Mouse (Mus musculus): ENCODE results near the gene Obscn. TPM values are rescaled to one million over a fixed set of nuclear protein-coding genes. Genes with fewer than 3 reads are reported as not detected.

Obscn gene
- total RNA-seq, 1 experiment from 2014 or later = 1.0 TPM

Small RNA genes lying within 50 kb of the gene (microRNA-seq; reads per million reads assigned to microRNA genes)
- 0 to 0.36 reads per million in 2 experiments for gene Gm44313

Other genes with a start within 250 kb of the Obscn start
- gene Zfp39, start 232.2 kb downstream of the Obscn start, total RNA-seq (2021) = 4.9 and 6.3 TPM in 2 replicates
- not detected in 2 replicates for gene Btnl10, start 218.5 kb downstream of the Obscn start, total RNA-seq (2021)
- 154 and 161 TPM in 2 replicates for gene Rnf187, start 197.5 kb downstream of the Obscn start, total RNA-seq (2021)
- gene Hist3h2ba, start 187.5 kb downstream of the Obscn start, total RNA-seq (2021) = 8.5 and 9.6 TPM in 2 replicates
- gene Hist3h2a, start 181.7 kb downstream of the Obscn start, total RNA-seq (2021) = 21.2 and 25.6 TPM in 2 replicates
- gene Trim17, start 181.7 kb downstream of the Obscn start, total RNA-seq (2021) = 0.21 TPM in 1 of 2 replicates, not detected in the other
- 30.0 and 30.1 TPM in 2 replicates for gene Trim11, start 158.3 kb downstream of the Obscn start, total RNA-seq (2021)
- 17.9 and 18.1 TPM in 2 replicates for gene Iba57, start 27.3 kb upstream of the Obscn start, total RNA-seq (2021)
- 0.43 and 0.57 TPM in 2 replicates for gene Gjc2, start 46.8 kb upstream of the Obscn start, total RNA-seq (2021)
- gene Guk1, start 55.8 kb upstream of the Obscn start, total RNA-seq (2021) = 49.2 and 54.6 TPM in 2 replicates
- gene Mrpl55, start 66.1 kb upstream of the Obscn start, total RNA-seq (2021) = 42.3 and 52.6 TPM in 2 replicates
- gene 2310033P09Rik, start 71.9 kb upstream of the Obscn start, total RNA-seq (2021) = 32.4 and 36.6 TPM in 2 replicates
- 405 and 412 TPM in 2 replicates for gene Arf1, start 91.9 kb upstream of the Obscn start, total RNA-seq (2021)
- not detected in 2 replicates for gene Wnt3a, start 154.3 kb upstream of the Obscn start, total RNA-seq (2021)
- 1.00 and 1.1 TPM in 2 replicates for gene Wnt9a, start 170.5 kb upstream of the Obscn start, total RNA-seq (2021)
- gene Prss38, start 239.3 kb upstream of the Obscn start, total RNA-seq (2021) = not detected in 2 replicates

Measured in adrenal gland, postnatal 25 days (tissue).